Mouse (Mus musculus) kidney, adult 2 months (tissue): ENCODE data around the gene Syne1.

Experiments used
- CTCF ChIP-seq: fragments of 200-500 bp; conservative IDR thresholded peaks from 2 replicates; pipeline ENCODE4 v1.5.1; 2011; ENCODE audit warnings: low read depth, mild to moderate bottlenecking, control low read depth, low read length, moderate library complexity, mixed read lengths; ENCODE audit not compliant: insufficient read depth, insufficient read length
- POLR2A ChIP-seq: fragments of 200-500 bp; IDR thresholded peaks from one replicate; pipeline ENCODE4 v1.6.1; 2011; ENCODE audit warnings: low read depth, low read length, control low read depth

GRCm38 (mm10) chr10:5207905-5208641 is 343.2 kb downstream of the Syne1 start:
- no peak for TF ChIP-seq POLR2A
- TF ChIP-seq CTCF: no peak
